Mouse (Mus musculus): ENCODE measurements around the gene Tal1. TPM values are rescaled to one million over a fixed set of nuclear protein-coding genes. Genes with fewer than 3 reads are reported as not detected.
A peak's percentile ranks its signal among the peaks of the same experiment; 100 is the strongest.

Gene Tal1
- total and polyA plus RNA-seq, 2 experiments, result 0.37 to 0.44 TPM

- Histone ChIP-seq H3K36me3 (ENCODE audit: control insufficient read depth, insufficient read depth, low read length) (no peaks in the 10 kb centered on the region), H3K27me3 (ENCODE audit: control insufficient read depth, insufficient read depth, low read length) (peaks cover 37% of the 10 kb centered on the region), H3K27ac (replicated peaks; ENCODE audit: insufficient read depth, low read depth, low read length) (peak overlapping the region; percentile 57), H3K4me1 (ENCODE audit: control insufficient read depth, insufficient read depth, low read length) (peaks cover 5% of the 10 kb centered on the region; the same call in 1 of the 2 replicates), H3K79me2 (ENCODE audit: control insufficient read depth, insufficient read depth, low read length) (no peaks in the 10 kb centered on the region), H3K9ac (ENCODE audit: low read depth, low read length) (peak overlapping the region; percentile 58), H3K4me3 (ENCODE audit: insufficient read depth, low read depth, low read length) (peak overlapping the region; percentile 60)
- no peak for TF ChIP-seq CTCF (IDR thresholded peaks at IDR 0.05; ENCODE audit: low read depth, low read length)
- TF ChIP-seq POLR2A (IDR thresholded peaks at IDR 0.05; ENCODE audit: extremely low read depth, insufficient read depth, low read length), result no peak
- 1% methylated on average over 48 of the region's 48 CpGs for WGBS
- peak; percentile 14 for DNase-seq (ENCODE audit: extremely low read depth, low read depth, low spot score)
Observed at GRCm38 (mm10) chr4:115056921-115057673, 871 bp downstream of the Tal1 start.

GRCm38 (mm10) chr4:115057674-115058316, 1.6 kb downstream of the Tal1 start:
- peaks cover 41% of the 10 kb centered on the region for H3K27me3 ChIP-seq (ENCODE audit: control insufficient read depth, insufficient read depth, low read length)
- H3K4me1 ChIP-seq (ENCODE audit: control insufficient read depth, insufficient read depth, low read length), result peaks cover 4% of the 10 kb centered on the region; the same call in 1 of the 2 replicates
- no peak for DNase-seq (ENCODE audit: extremely low read depth, low read depth, low spot score)
- 6% methylated on average over 33 of the region's 33 CpGs for WGBS
- H3K4me3 ChIP-seq (ENCODE audit: insufficient read depth, low read depth, low read length), result peak overlapping the region; percentile 60
- no peaks in the 10 kb centered on the region for H3K79me2 ChIP-seq (ENCODE audit: control insufficient read depth, insufficient read depth, low read length)
- H3K27ac ChIP-seq (replicated peaks; ENCODE audit: insufficient read depth, low read depth, low read length), result peak overlapping the region; percentile 48; the same call in 1 of the 2 replicates
- peak overlapping the region; percentile 58 for H3K9ac ChIP-seq (ENCODE audit: low read depth, low read length)
- H3K36me3 ChIP-seq (ENCODE audit: control insufficient read depth, insufficient read depth, low read length), result no peaks in the 10 kb centered on the region
- TF ChIP-seq CTCF (IDR thresholded peaks at IDR 0.05; ENCODE audit: low read depth, low read length) (no peak), POLR2A (IDR thresholded peaks at IDR 0.05; ENCODE audit: extremely low read depth, insufficient read depth, low read length) (no peak)

DNA sequence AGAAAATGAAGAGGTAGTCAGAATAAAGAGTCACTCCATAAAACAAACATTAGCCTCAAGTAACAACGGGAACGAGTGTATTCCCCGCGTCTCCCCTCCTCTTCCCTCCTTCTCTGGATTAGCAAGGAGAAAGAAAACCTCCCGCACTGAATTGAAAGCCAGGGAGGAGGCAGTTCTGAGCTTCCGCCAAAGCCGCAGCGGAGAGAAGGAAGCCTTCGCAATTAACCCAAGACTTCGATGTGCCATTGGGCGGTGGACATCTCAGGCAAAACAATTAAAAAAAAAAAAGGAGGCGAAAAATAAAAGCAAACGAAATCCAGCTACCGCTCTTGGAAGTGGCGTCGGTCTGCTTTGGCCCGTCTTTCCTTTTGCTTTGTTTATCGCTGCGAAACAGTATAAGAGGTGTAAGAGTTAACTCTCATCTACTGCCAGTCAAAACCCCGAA, 2.1 kb downstream of the Tal1 start:
- 4% methylated on average over 20 of the region's 20 CpGs for WGBS
- no peak for DNase-seq (ENCODE audit: extremely low read depth, low read depth, low spot score)
- Histone ChIP-seq H3K9ac (ENCODE audit: low read depth, low read length) (no peak overlapping the region; the same call in 1 of the 2 replicates), H3K4me3 (ENCODE audit: insufficient read depth, low read depth, low read length) (peak overlapping the region; percentile 28), H3K79me2 (ENCODE audit: control insufficient read depth, insufficient read depth, low read length) (no peaks in the 10 kb centered on the region), H3K27me3 (ENCODE audit: control insufficient read depth, insufficient read depth, low read length) (peaks cover 45% of the 10 kb centered on the region), H3K36me3 (ENCODE audit: control insufficient read depth, insufficient read depth, low read length) (no peaks in the 10 kb centered on the region), H3K4me1 (ENCODE audit: control insufficient read depth, insufficient read depth, low read length) (peaks cover 2% of the 10 kb centered on the region; the same call in 1 of the 2 replicates), H3K27ac (replicated peaks; ENCODE audit: insufficient read depth, low read depth, low read length) (no peak overlapping the region)
- no peak for TF ChIP-seq POLR2A (IDR thresholded peaks at IDR 0.05; ENCODE audit: extremely low read depth, insufficient read depth, low read length)
- TF ChIP-seq CTCF (IDR thresholded peaks at IDR 0.05; ENCODE audit: low read depth, low read length), result no peak

GRCm38 (mm10) chr4:115058871-115059590, 2.8 kb downstream of the Tal1 start:
- peaks cover 4% of the 10 kb centered on the region; the same call in 1 of the 2 replicates for H3K4me1 ChIP-seq (ENCODE audit: control insufficient read depth, insufficient read depth, low read length)
- H3K36me3 ChIP-seq (ENCODE audit: control insufficient read depth, insufficient read depth, low read length), result no peaks in the 10 kb centered on the region
- no peaks in the 10 kb centered on the region for H3K79me2 ChIP-seq (ENCODE audit: control insufficient read depth, insufficient read depth, low read length)
- H3K9ac ChIP-seq (ENCODE audit: low read depth, low read length), result peak overlapping the region; percentile 7; the same call in 1 of the 2 replicates
- no peak for DNase-seq (ENCODE audit: extremely low read depth, low read depth, low spot score)
- no peak for TF ChIP-seq POLR2A (IDR thresholded peaks at IDR 0.05; ENCODE audit: extremely low read depth, insufficient read depth, low read length)
- no peak for TF ChIP-seq CTCF (IDR thresholded peaks at IDR 0.05; ENCODE audit: low read depth, low read length)
- H3K27ac ChIP-seq (replicated peaks; ENCODE audit: insufficient read depth, low read depth, low read length), result peak overlapping the region; percentile 41
- peaks cover 49% of the 10 kb centered on the region for H3K27me3 ChIP-seq (ENCODE audit: control insufficient read depth, insufficient read depth, low read length)
- H3K4me3 ChIP-seq (ENCODE audit: insufficient read depth, low read depth, low read length), result peak overlapping the region; percentile 42
- WGBS, result 11% methylated on average over 23 of the region's 23 CpGs

- peak overlapping the region; percentile 21; the same call in 1 of the 2 replicates for H3K4me3 ChIP-seq (ENCODE audit: insufficient read depth, low read depth, low read length)
- H3K27ac ChIP-seq (replicated peaks; ENCODE audit: insufficient read depth, low read depth, low read length), result no peak overlapping the region
- no peak for TF ChIP-seq CTCF (IDR thresholded peaks at IDR 0.05; ENCODE audit: low read depth, low read length)
- TF ChIP-seq POLR2A (IDR thresholded peaks at IDR 0.05; ENCODE audit: extremely low read depth, insufficient read depth, low read length), result no peak
- H3K79me2 ChIP-seq (ENCODE audit: control insufficient read depth, insufficient read depth, low read length), result no peaks in the 10 kb centered on the region
- peaks cover 49% of the 10 kb centered on the region for H3K27me3 ChIP-seq (ENCODE audit: control insufficient read depth, insufficient read depth, low read length)
- peaks cover 4% of the 10 kb centered on the region; the same call in 1 of the 2 replicates for H3K4me1 ChIP-seq (ENCODE audit: control insufficient read depth, insufficient read depth, low read length)
- DNase-seq (ENCODE audit: extremely low read depth, low read depth, low spot score), result no peak
- no peak overlapping the region for H3K9ac ChIP-seq (ENCODE audit: low read depth, low read length)
- H3K36me3 ChIP-seq (ENCODE audit: control insufficient read depth, insufficient read depth, low read length), result no peaks in the 10 kb centered on the region
- WGBS, result 27% methylated on average over 12 of the region's 12 CpGs
Observed at GRCm38 (mm10) chr4:115059871-115060270, 3.6 kb downstream of the Tal1 start.

All from liver, adult 2 months (tissue).